Mouse (Mus musculus): Measurements from ENCODE around the gene Vps36.

Vps36 gene

GRCm38 (mm10) chr8:22192660-22193431 lies at the start of gene Vps36:
TSS of gene Vps36 (plus strand) at chr8:22192809.
- DNase-seq (ENCODE audit: extremely low read depth, low read depth, low spot score), result no peak

DNA sequence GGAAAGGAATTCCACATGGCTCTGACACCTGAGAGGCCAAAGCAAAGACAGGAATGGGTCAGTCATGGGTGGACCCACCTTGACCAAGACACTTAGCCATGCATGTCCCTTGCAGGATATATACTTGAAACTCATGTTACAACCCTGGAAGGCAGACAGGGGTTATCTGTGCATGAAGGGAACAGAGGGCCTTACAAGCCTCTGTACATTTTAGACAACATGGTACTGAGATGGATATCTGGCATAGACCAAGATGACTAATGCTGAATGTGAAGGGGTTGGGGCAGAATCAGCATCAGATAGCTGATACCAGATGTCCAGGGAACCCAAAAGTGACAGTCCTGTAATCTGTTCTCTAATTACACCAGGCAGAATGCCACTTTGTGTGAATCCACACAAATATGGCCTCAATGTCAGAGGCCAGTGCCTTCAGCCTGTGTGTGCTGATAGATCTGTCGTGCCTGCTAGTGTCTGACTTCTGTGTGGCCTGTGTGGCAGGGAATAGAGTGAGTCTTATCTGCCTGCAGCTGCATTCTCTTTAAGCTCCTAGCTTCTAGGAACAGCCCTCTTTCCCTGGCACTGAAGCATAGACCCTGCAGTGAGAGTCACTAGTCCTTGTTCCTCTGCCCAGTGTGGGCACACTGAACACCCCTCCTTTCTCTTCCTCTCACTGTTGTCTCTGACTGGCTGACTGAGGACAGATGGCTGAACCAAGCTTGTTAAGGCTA lies 48.7 kb upstream of the Vps36 start:
- no peak for DNase-seq (ENCODE audit: extremely low read depth, low read depth, low spot score)

GRCm38 (mm10) chr8:22145831-22146230 lies 46.8 kb upstream of the Vps36 start:
- no peak for DNase-seq (ENCODE audit: extremely low read depth, low read depth, low spot score)

GRCm38 (mm10) chr8:22147706-22148366 lies 44.8 kb upstream of the Vps36 start:
- no peak for DNase-seq (ENCODE audit: extremely low read depth, low read depth, low spot score)

DNA sequence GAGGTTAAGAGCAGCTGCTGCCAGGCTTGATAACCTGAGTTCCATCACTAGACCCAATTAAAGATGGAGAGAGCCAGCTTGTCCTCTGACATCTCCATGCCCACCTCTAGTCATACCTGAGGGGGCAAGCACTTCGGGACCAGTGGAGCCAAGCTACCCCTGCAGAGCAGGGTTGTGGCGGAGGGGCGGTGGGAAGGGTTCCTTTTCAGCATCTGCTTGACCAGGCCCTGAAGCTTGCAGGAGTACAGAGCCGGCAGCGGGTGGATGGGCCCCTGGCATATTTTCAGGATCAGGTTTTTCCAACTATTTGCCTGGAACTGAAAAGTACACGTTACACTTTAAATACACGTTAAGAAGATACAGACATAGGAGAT lies 44.3 kb upstream of the Vps36 start:
- no peak for DNase-seq (ENCODE audit: extremely low read depth, low read depth, low spot score)

GRCm38 (mm10) chr8:22149643-22150344 lies 42.8 kb upstream of the Vps36 start:
- DNase-seq (ENCODE audit: extremely low read depth, low read depth, low spot score), result no peak

- DNase-seq (ENCODE audit: extremely low read depth, low read depth, low spot score), result no peak
Measured at GRCm38 (mm10) chr8:22150345-22150663, 42.3 kb upstream of the Vps36 start.

GRCm38 (mm10) chr8:22162206-22162605 lies 30.4 kb upstream of the Vps36 start:
- no peak for DNase-seq (ENCODE audit: extremely low read depth, low read depth, low spot score)

DNA sequence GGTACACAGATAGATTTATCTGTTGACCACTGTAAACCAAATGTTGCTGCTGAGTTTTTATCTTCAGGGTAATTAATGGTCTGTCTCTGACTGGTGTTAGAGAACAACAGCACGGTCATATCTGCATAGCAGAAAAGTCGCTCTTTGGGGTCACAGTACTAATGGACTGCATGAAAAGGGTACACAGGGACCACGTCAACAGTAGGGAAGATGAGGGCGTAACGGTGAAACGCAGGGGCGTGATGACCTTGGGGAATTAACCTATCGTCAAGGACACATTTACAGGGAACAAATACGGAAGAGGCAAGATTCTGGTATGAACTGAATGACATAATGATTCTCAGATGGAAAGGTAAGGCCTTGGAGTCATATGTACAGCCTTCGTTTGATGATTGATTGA lies 28.2 kb upstream of the Vps36 start:
- DNase-seq (ENCODE audit: extremely low read depth, low read depth, low spot score), result no peak

- no peak for DNase-seq (ENCODE audit: extremely low read depth, low read depth, low spot score)
Measured at GRCm38 (mm10) chr8:22165251-22166079, 27.1 kb upstream of the Vps36 start.

DNA sequence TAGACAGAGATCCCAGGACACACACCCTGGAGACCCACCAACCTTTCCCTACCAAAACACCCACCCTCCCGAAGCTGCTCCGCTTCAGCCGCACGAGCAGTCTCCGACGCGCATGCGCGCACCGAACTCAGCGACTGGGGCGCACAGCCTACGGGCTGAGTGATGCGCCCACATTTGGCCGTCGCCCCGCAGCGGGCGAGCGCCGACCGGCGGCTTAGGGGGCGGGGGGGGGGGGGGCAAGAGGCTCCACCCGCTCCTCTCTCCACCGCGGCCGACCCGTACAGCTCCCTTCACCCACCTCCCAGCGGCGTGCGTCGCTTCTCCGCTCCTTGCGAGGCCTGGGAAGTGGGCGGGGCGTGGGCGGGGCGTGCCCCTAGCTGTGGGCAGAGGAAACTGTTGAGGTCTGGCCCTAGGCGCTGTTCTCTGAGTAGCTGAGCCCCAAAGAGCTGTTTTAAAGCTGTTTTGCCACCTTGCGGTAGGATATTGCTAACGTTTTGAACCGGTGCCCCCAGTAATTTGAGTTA lies 26.5 kb upstream of the Vps36 start, which contains the start of gene Nek3:
Gene Nek3 (minus strand): TSS at position 356 of the 524 bp plus-strand sequence.
- no peak for DNase-seq (ENCODE audit: extremely low read depth, low read depth, low spot score)

DNA sequence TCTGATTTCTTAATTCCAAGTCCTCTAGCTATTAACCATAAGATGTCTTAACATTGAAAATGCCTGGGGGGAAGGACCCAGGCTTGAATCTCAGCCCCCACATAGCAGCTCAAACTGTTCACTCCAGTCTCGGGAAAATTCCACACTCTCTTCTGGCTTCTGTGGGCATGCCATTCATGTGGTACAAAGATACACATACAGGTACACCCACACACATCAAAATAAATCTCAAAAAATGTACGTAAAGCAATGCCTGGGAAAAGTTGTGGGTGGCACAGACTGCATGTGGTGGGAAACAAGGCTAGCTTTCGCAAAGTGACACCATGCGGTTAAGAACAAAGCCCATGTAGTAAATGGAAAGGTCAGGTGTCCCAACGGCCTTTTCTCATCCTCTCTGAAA lies 23.4 kb upstream of the Vps36 start:
- no peak for DNase-seq (ENCODE audit: extremely low read depth, low read depth, low spot score)

DNA sequence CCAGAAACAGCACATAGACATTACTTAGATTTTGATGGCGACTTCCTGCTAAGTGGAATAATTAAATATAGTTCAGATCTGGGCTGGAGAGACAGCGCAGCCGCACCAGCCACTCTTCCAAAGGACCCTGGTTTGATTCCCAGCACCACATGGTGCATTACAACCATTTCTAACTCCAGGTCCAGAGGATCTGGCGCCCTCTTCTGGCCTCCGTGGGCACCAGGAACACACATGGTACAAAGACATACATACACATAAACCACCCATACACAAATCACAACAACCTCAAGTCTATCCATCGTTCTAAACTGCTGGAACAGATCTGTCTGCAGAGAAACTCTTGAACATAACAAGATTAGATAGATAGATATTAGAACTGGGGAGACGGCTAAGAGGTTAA lies 16.6 kb upstream of the Vps36 start:
- no peak for DNase-seq (ENCODE audit: extremely low read depth, low read depth, low spot score)

DNA sequence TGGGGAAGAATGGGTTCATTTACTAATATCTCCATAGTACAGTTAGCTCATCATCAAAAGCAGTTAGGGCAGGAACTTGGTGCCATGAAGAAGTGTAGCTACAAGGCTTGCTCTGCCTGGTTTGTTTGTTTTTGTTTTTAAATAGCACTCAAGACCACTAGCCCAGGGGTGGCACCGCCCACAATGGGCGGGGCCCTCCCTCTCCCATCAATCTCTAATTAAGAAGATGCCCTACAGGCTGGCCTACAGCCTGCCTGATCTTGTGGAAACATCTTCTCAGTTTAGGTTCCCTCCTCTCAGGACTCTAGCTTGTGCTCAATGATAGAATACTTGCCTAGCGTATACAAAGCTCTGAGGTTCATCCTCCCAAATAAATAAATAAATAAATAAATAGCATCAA lies 7.7 kb upstream of the Vps36 start:
- DNase-seq (ENCODE audit: extremely low read depth, low read depth, low spot score), result no peak

DNA sequence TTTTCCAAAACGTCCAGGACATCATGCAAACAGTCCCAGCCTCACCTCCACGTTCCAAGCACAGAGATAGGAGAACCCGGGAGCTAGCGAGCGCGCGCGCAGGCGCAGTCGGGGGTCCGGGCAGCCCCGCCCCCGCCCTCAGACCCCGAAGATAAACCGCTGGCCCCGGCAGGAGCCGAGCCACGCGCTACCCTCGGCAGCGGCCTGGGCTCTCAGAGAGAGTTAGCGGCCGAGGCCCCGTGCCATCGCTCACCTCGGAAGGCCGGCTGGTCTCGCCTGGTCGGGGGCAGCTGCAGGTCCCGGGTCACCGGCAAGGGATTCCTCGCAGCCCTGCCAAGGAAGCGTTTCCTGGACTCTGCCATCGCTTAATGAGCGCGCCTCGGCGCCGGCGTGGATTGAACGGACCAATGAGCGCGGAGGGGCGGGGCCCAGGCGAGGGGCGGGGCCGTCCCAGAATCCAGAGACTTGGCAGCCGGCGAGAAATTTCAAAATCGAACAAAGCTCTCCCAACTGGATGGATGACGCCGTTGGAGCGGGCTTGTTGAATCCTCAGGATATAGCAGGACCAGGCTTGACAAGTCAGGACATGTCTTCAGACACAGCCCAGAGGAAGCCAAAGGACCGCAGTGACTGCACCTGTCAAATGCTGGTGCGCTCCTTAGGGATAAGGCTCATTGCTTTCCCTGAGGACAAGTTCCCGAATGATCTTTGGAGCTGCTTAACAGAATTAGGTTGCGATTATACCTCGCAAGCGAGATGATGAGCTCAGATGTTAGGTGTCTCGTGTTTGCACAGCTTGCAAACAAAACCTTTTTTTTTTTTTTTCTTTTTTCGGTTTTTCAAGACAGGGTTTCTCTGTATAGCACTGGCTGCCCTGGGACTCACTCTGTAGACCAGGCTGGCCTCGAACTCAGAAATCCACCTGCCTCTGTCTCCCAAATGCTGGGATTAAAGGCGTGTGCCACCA lies 6.9 kb upstream of the Vps36 start, which contains the start of gene Ckap2:
Gene Ckap2 (minus strand): TSS at position 389 of the 967 bp plus-strand sequence.
- DNase-seq (ENCODE audit: extremely low read depth, low read depth, low spot score), result peak; percentile 94

DNA sequence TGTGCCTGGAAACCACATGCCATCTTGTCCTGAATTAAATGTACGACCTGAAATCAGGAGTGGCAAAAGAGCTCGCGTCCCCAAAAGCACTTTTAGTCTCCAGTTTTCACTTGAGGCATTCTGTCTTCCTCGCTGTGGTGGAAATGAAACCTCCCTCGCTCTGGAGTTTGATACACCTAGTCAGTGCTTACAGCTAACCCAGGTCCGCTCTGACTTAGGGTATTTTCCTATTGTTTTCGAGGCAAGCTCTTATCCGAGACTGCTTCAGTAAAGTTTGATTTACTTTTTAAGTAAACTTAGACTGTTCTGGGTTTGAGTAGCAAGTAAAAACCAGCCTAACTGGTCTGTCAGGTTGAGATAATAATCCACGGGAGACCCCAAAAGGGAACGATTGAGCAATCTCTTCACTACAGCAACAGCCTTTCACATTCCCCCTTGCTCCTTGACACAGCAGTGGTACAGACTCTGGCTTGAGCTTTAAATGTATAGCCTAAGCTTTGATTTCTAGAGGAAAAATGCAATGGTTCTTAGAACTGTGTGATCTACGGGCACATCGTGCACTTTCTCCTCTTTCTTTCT lies 912 bp downstream of the Vps36 start:
- DNase-seq (ENCODE audit: extremely low read depth, low read depth, low spot score), result no peak

GRCm38 (mm10) chr8:22197914-22198313 lies 5.3 kb downstream of the Vps36 start:
- DNase-seq (ENCODE audit: extremely low read depth, low read depth, low spot score), result no peak

- DNase-seq (ENCODE audit: extremely low read depth, low read depth, low spot score), result no peak
Measured at GRCm38 (mm10) chr8:22199481-22199880, 6.9 kb downstream of the Vps36 start.

GRCm38 (mm10) chr8:22207535-22207934 lies 14.9 kb downstream of the Vps36 start:
- no peak for DNase-seq (ENCODE audit: extremely low read depth, low read depth, low spot score)
